Mouse (Mus musculus): ENCODE results near the gene Tstd3. TPM values are rescaled to one million over a fixed set of nuclear protein-coding genes. Genes with fewer than 3 reads are reported as not detected.
A peak's percentile ranks its signal among the peaks of the same experiment; 100 is the strongest.

Gene Tstd3
- total and polyA plus RNA-seq, 2 experiments from 2014 or later, result 9.9 to 25.2 TPM

- Histone ChIP-seq H3K27ac (ENCODE audit: low read depth) (no peak overlapping the region), H3K9ac (replicated peaks; ENCODE audit: low read depth, low read length) (no peak overlapping the region), H3K9me3 (replicated peaks; ENCODE audit: control insufficient read depth, low read length) (no peaks in the 10 kb centered on the region), H3K36me3 (replicated peaks; ENCODE audit: control insufficient read depth, insufficient read depth, low read length) (peaks cover 46% of the 10 kb centered on the region), H3K27me3 (ENCODE audit: control insufficient read depth, insufficient read depth, low read length) (no peaks in the 10 kb centered on the region), H3K4me1 (ENCODE audit: control insufficient read depth, insufficient read depth) (peaks cover 5% of the 10 kb centered on the region; the same call in 1 of the 2 replicates), H3K4me3 (ENCODE audit: low read depth, low read length) (no peak overlapping the region), H3K4me2 (ENCODE audit: low read depth, low read length) (no peak overlapping the region)
- DNase-seq (ENCODE audit: low spot score) (no peak), ATAC-seq (ENCODE audit: insufficient read depth, low read depth) (no peak)
- no peak for TF ChIP-seq CTCF (IDR thresholded peaks at IDR 0.05; ENCODE audit: low read depth)
- TF ChIP-seq EP300 (IDR thresholded peaks at IDR 0.05; ENCODE audit: low read depth), result no peak
- 96% methylated on average over 12 of the region's 12 CpGs for WGBS
Observed at GRCm38 (mm10) chr4:21780816-21781726, 14.1 kb upstream of the Tstd3 start.

GRCm38 (mm10) chr4:21776946-21777265 lies 9.9 kb upstream of the Tstd3 start:
- 6% methylated on average over 9 of the region's 9 CpGs for WGBS

GRCm38 (mm10) chr4:21776091-21776945 lies 9.3 kb upstream of the Tstd3 start:
- Histone ChIP-seq H3K27ac (ENCODE audit: low read depth) (peak overlapping the region; percentile 8; the same call in 1 of the 2 replicates), H3K27me3 (ENCODE audit: control insufficient read depth, insufficient read depth, low read length) (no peaks in the 10 kb centered on the region), H3K4me1 (ENCODE audit: control insufficient read depth, insufficient read depth) (peaks cover 5% of the 10 kb centered on the region; the same call in 1 of the 2 replicates), H3K9ac (replicated peaks; ENCODE audit: low read depth, low read length) (peak overlapping the region; percentile 65), H3K4me3 (ENCODE audit: low read depth, low read length) (peak overlapping the region; percentile 67), H3K36me3 (replicated peaks; ENCODE audit: control insufficient read depth, insufficient read depth, low read length) (peaks cover 3% of the 10 kb centered on the region), H3K4me2 (ENCODE audit: low read depth, low read length) (peak overlapping the region; percentile 67), H3K9me3 (replicated peaks; ENCODE audit: control insufficient read depth, low read length) (no peaks in the 10 kb centered on the region)
- peak; percentile 99 for ATAC-seq (ENCODE audit: insufficient read depth, low read depth)
- peak; percentile 91 for DNase-seq (ENCODE audit: low spot score)
- TF ChIP-seq CTCF (IDR thresholded peaks at IDR 0.05; ENCODE audit: low read depth) (no peak), EP300 (IDR thresholded peaks at IDR 0.05; ENCODE audit: low read depth) (no peak)
- WGBS, result under 1% methylated on average over 46 of the region's 46 CpGs

More at GRCm38 (mm10) chr4:21776946-21777265, 9.9 kb upstream of the Tstd3 start:
- no peak overlapping the region for H3K27ac ChIP-seq (ENCODE audit: low read depth)
- H3K4me2 ChIP-seq (ENCODE audit: low read depth, low read length), result peak overlapping the region; percentile 67
- DNase-seq (ENCODE audit: low spot score) (no peak), ATAC-seq (ENCODE audit: insufficient read depth, low read depth) (no peak)
- no peak for TF ChIP-seq EP300 (IDR thresholded peaks at IDR 0.05; ENCODE audit: low read depth)
- TF ChIP-seq CTCF (IDR thresholded peaks at IDR 0.05; ENCODE audit: low read depth), result no peak
- H3K4me3 ChIP-seq (ENCODE audit: low read depth, low read length), result peak overlapping the region; percentile 67
- H3K27me3 ChIP-seq (ENCODE audit: control insufficient read depth, insufficient read depth, low read length), result no peaks in the 10 kb centered on the region
- H3K4me1 ChIP-seq (ENCODE audit: control insufficient read depth, insufficient read depth), result peaks cover 5% of the 10 kb centered on the region; the same call in 1 of the 2 replicates
- H3K9ac ChIP-seq (replicated peaks; ENCODE audit: low read depth, low read length), result peak overlapping the region; percentile 65
- H3K9me3 ChIP-seq (replicated peaks; ENCODE audit: control insufficient read depth, low read length), result no peaks in the 10 kb centered on the region
- H3K36me3 ChIP-seq (replicated peaks; ENCODE audit: control insufficient read depth, insufficient read depth, low read length), result peaks cover 9% of the 10 kb centered on the region

- Histone ChIP-seq H3K9ac (replicated peaks; ENCODE audit: low read depth, low read length) (no peak overlapping the region), H3K27me3 (ENCODE audit: control insufficient read depth, insufficient read depth, low read length) (no peaks in the 10 kb centered on the region), H3K27ac (ENCODE audit: low read depth) (no peak overlapping the region), H3K4me1 (ENCODE audit: control insufficient read depth, insufficient read depth) (peaks cover 3% of the 10 kb centered on the region; the same call in 1 of the 2 replicates), H3K9me3 (replicated peaks; ENCODE audit: control insufficient read depth, low read length) (0 out of 2 replicates have a peak, but pooled peaks cover 5% of the 10 kb centered on the region), H3K4me2 (ENCODE audit: low read depth, low read length) (no peak overlapping the region), H3K36me3 (replicated peaks; ENCODE audit: control insufficient read depth, insufficient read depth, low read length) (no peaks in the 10 kb centered on the region), H3K4me3 (ENCODE audit: low read depth, low read length) (no peak overlapping the region)
- 80% methylated on average over 1 of the region's 1 CpGs for WGBS
- ATAC-seq (ENCODE audit: insufficient read depth, low read depth) (no peak), DNase-seq (ENCODE audit: low spot score) (no peak)
- TF ChIP-seq EP300 (IDR thresholded peaks at IDR 0.05; ENCODE audit: low read depth), result no peak
- TF ChIP-seq CTCF (IDR thresholded peaks at IDR 0.05; ENCODE audit: low read depth), result no peak
Observed at GRCm38 (mm10) chr4:21772306-21772705, 5.3 kb upstream of the Tstd3 start.

- Histone ChIP-seq H3K4me1 (ENCODE audit: control insufficient read depth, insufficient read depth) (peaks cover 2% of the 10 kb centered on the region; the same call in 1 of the 2 replicates), H3K4me3 (ENCODE audit: low read depth, low read length) (no peak overlapping the region), H3K27me3 (ENCODE audit: control insufficient read depth, insufficient read depth, low read length) (no peaks in the 10 kb centered on the region), H3K36me3 (replicated peaks; ENCODE audit: control insufficient read depth, insufficient read depth, low read length) (no peaks in the 10 kb centered on the region), H3K27ac (ENCODE audit: low read depth) (no peak overlapping the region), H3K4me2 (ENCODE audit: low read depth, low read length) (no peak overlapping the region), H3K9ac (replicated peaks; ENCODE audit: low read depth, low read length) (no peak overlapping the region), H3K9me3 (replicated peaks; ENCODE audit: control insufficient read depth, low read length) (0 out of 2 replicates have a peak, but pooled peaks cover 5% of the 10 kb centered on the region)
- DNase-seq (ENCODE audit: low spot score), result no peak
- WGBS, result 71% methylated on average over 1 of the region's 1 CpGs
- TF ChIP-seq EP300 (IDR thresholded peaks at IDR 0.05; ENCODE audit: low read depth) (no peak), CTCF (IDR thresholded peaks at IDR 0.05; ENCODE audit: low read depth) (no peak)
- ATAC-seq (ENCODE audit: insufficient read depth, low read depth), result no peak
Observed at GRCm38 (mm10) chr4:21771064-21771463, 4.1 kb upstream of the Tstd3 start.
